Mouse (Mus musculus) retina, embryonic 14.5 days (tissue): ENCODE measurements around the gene Rab1a.
"Not testable (repeated sequence)": the region's sequence is repeated elsewhere in the genome, so short reads cannot be mapped to it uniquely, and the experiment has no call there.

Experiments used
- DNase-seq: peaks from one replicate; pipeline ENCODE4 v3.0.0-alpha.2; 2015; ENCODE audit warnings: low spot score

The Rab1a gene

GRCm38 (mm10) chr11:20217227-20217626, 16.0 kb downstream of the Rab1a start:
- no peak for DNase-seq

GRCm38 (mm10) chr11:20221671-20222070, 20.4 kb downstream of the Rab1a start:
- DNase-seq = not testable (repeated sequence)

- no peak for DNase-seq
Observed at GRCm38 (mm10) chr11:20224196-20224595, 23.0 kb downstream of the Rab1a start.

- DNase-seq = no peak
Observed at GRCm38 (mm10) chr11:20225938-20226337, 24.7 kb downstream of the Rab1a start.

- no peak for DNase-seq
Observed at GRCm38 (mm10) chr11:20228666-20229065, 27.4 kb downstream of the Rab1a start.

GRCm38 (mm10) chr11:20229311-20229710, 28.1 kb downstream of the Rab1a start:
- no peak for DNase-seq

GRCm38 (mm10) chr11:20230286-20230685, 29.1 kb downstream of the Rab1a start:
- no peak for DNase-seq

- no peak for DNase-seq
Observed at GRCm38 (mm10) chr11:20231128-20231878, 30.1 kb downstream of the Rab1a start.

- no peak for DNase-seq
Observed at GRCm38 (mm10) chr11:20232016-20232755, 31.0 kb downstream of the Rab1a start.

GRCm38 (mm10) chr11:20234233-20234632, 33.0 kb downstream of the Rab1a start:
- DNase-seq = no peak

- no peak for DNase-seq
Observed at GRCm38 (mm10) chr11:20237018-20237417, 35.8 kb downstream of the Rab1a start.

GRCm38 (mm10) chr11:20237976-20238375, 36.7 kb downstream of the Rab1a start:
- DNase-seq = no peak

- DNase-seq = no peak
Observed at GRCm38 (mm10) chr11:20239279-20239861, 38.1 kb downstream of the Rab1a start.

- DNase-seq = no peak
Observed at GRCm38 (mm10) chr11:20240331-20240730, 39.1 kb downstream of the Rab1a start.

- DNase-seq = no peak
Observed at GRCm38 (mm10) chr11:20241311-20241710, 40.1 kb downstream of the Rab1a start.

- DNase-seq = no peak
Observed at GRCm38 (mm10) chr11:20242366-20243056, 41.3 kb downstream of the Rab1a start.

- peak; percentile 24 for DNase-seq
Observed at GRCm38 (mm10) chr11:20243214-20243913, 42.1 kb downstream of the Rab1a start.

- DNase-seq = no peak
Observed at GRCm38 (mm10) chr11:20244336-20245290, 43.4 kb downstream of the Rab1a start.

- no peak for DNase-seq
Observed at GRCm38 (mm10) chr11:20245316-20245715, 44.1 kb downstream of the Rab1a start.

- no peak for DNase-seq
Observed at GRCm38 (mm10) chr11:20246616-20247015, 45.4 kb downstream of the Rab1a start.
